Mouse (Mus musculus): ENCODE data around the gene Fancg. TPM values are rescaled to one million over a fixed set of nuclear protein-coding genes. Genes with fewer than 3 reads are reported as not detected.
"Not testable (repeated sequence)": the region's sequence is repeated elsewhere in the genome, so short reads cannot be mapped to it uniquely, and the experiment has no call there.

Fancg gene
- polyA plus RNA-seq, 1 experiment from 2014 or later, result 26.8 TPM

GRCm38 (mm10) chr4:43002756-43003439 lies 7.4 kb downstream of the Fancg start:
- H3K4me3 ChIP-seq, result no peak overlapping the region
- peaks cover 41% of the 10 kb centered on the region for H3K36me3 ChIP-seq
- H3K4me1 ChIP-seq, result peaks cover 14% of the 10 kb centered on the region
- H3K27me3 ChIP-seq (ENCODE audit: low read depth, poor library complexity, severe bottlenecking), result no peaks in the 10 kb centered on the region
- H3K27ac ChIP-seq, result no peak overlapping the region
- DNase-seq (ENCODE audit: low spot score), result no peak
- H3K9me3 ChIP-seq (replicated peaks), result no peaks in the 10 kb centered on the region
- WGBS, result 77% methylated on average over 12 of the region's 12 CpGs

GRCm38 (mm10) chr4:43001272-43001671 lies 9.0 kb downstream of the Fancg start:
- no peak for DNase-seq (ENCODE audit: low spot score)
- H3K27me3 ChIP-seq (ENCODE audit: low read depth, poor library complexity, severe bottlenecking), result no peaks in the 10 kb centered on the region
- peaks cover 49% of the 10 kb centered on the region for H3K36me3 ChIP-seq
- no peak overlapping the region for H3K4me3 ChIP-seq
- peaks cover 18% of the 10 kb centered on the region for H3K4me1 ChIP-seq
- H3K27ac ChIP-seq, result peak overlapping the region; percentile 98
- 95% methylated on average over 2 of the region's 2 CpGs for WGBS
- H3K9me3 ChIP-seq (replicated peaks), result no peaks in the 10 kb centered on the region

GRCm38 (mm10) chr4:43000141-43000986 lies 9.9 kb downstream of the Fancg start, which contains the start of gene Vcp:
Gene Vcp, minus strand, starts transcription at chr4:43000507.
- H3K27me3 ChIP-seq (ENCODE audit: low read depth, poor library complexity, severe bottlenecking); H3K9me3 ChIP-seq (replicated peaks): not testable (repeated sequence)
- DNase-seq (ENCODE audit: low spot score), result peak; percentile 96
- Histone ChIP-seq H3K4me3 (peak within 1 kb of the TSS; percentile 76), H3K4me1 (peaks cover 18% of the 10 kb centered on the region), H3K27ac (peak within 1 kb of the TSS; percentile 98), H3K36me3 (peaks cover 52% of the 10 kb centered on the region)
- 1% methylated on average over 53 of the region's 56 CpGs for WGBS

GRCm38 (mm10) chr4:42999451-43000140 lies 10.7 kb downstream of the Fancg start:
- H3K36me3 ChIP-seq, result peaks cover 53% of the 10 kb centered on the region
- H3K9me3 ChIP-seq (replicated peaks), result no peaks in the 10 kb centered on the region
- peaks cover 18% of the 10 kb centered on the region for H3K4me1 ChIP-seq
- peak; percentile 85 for DNase-seq (ENCODE audit: low spot score)
- peak overlapping the region; percentile 98 for H3K27ac ChIP-seq
- under 1% methylated on average over 51 of the region's 51 CpGs for WGBS
- H3K27me3 ChIP-seq (ENCODE audit: low read depth, poor library complexity, severe bottlenecking), result no peaks in the 10 kb centered on the region
- H3K4me3 ChIP-seq, result peak overlapping the region; percentile 76

- Histone ChIP-seq H3K9me3 (replicated peaks) (no peaks in the 10 kb centered on the region), H3K4me3 (peak overlapping the region; percentile 76), H3K36me3 (peaks cover 61% of the 10 kb centered on the region), H3K4me1 (peaks cover 18% of the 10 kb centered on the region), H3K27me3 (ENCODE audit: low read depth, poor library complexity, severe bottlenecking) (no peaks in the 10 kb centered on the region), H3K27ac (no peak overlapping the region)
- 85% methylated on average over 2 of the region's 2 CpGs for WGBS
- DNase-seq (ENCODE audit: low spot score), result no peak
These were observed 12.3 kb downstream of the Fancg start for GRCm38 (mm10) chr4:42998022-42998421.

- Histone ChIP-seq H3K27ac (no peak overlapping the region), H3K4me3 (no peak overlapping the region), H3K9me3 (replicated peaks) (no peaks in the 10 kb centered on the region), H3K27me3 (ENCODE audit: low read depth, poor library complexity, severe bottlenecking) (no peaks in the 10 kb centered on the region), H3K36me3 (peaks cover 100% of the 10 kb centered on the region), H3K4me1 (no peaks in the 10 kb centered on the region)
- no peak for DNase-seq (ENCODE audit: low spot score)
- WGBS, result 88% methylated on average over 1 of the region's 1 CpGs
These were observed 22.0 kb downstream of the Fancg start for GRCm38 (mm10) chr4:42988296-42988695.

- H3K27me3 ChIP-seq (ENCODE audit: low read depth, poor library complexity, severe bottlenecking); H3K4me3 ChIP-seq; H3K27ac ChIP-seq; DNase-seq (ENCODE audit: low spot score); H3K4me1 ChIP-seq; H3K9me3 ChIP-seq (replicated peaks): not testable (repeated sequence)
- peaks cover 96% of the 10 kb centered on the region for H3K36me3 ChIP-seq
- 94% methylated on average over 8 of the region's 8 CpGs for WGBS
These were observed 29.8 kb downstream of the Fancg start for GRCm38 (mm10) chr4:42980467-42980866.

- H3K36me3 ChIP-seq, result peaks cover 76% of the 10 kb centered on the region
- no peak for DNase-seq (ENCODE audit: low spot score)
These were observed 32.2 kb downstream of the Fancg start for GRCm38 (mm10) chr4:42978062-42978461.

GRCm38 (mm10) chr4:42973868-42974267 lies 36.4 kb downstream of the Fancg start:
- DNase-seq (ENCODE audit: low spot score), result no peak
- Histone ChIP-seq H3K36me3 (peaks cover 34% of the 10 kb centered on the region), H3K4me3 (no peak overlapping the region), H3K9me3 (replicated peaks) (no peaks in the 10 kb centered on the region), H3K27me3 (ENCODE audit: low read depth, poor library complexity, severe bottlenecking) (no peaks in the 10 kb centered on the region), H3K27ac (no peak overlapping the region), H3K4me1 (no peaks in the 10 kb centered on the region)
- WGBS, result 86% methylated on average over 5 of the region's 5 CpGs

More at GRCm38 (mm10) chr4:42978062-42978461, 32.2 kb downstream of the Fancg start:
- H3K4me3 ChIP-seq, result no peak overlapping the region
- H3K27ac ChIP-seq, result no peak overlapping the region
- no peaks in the 10 kb centered on the region for H3K27me3 ChIP-seq (ENCODE audit: low read depth, poor library complexity, severe bottlenecking)
- no peaks in the 10 kb centered on the region for H3K4me1 ChIP-seq
- H3K9me3 ChIP-seq (replicated peaks), result no peaks in the 10 kb centered on the region
- WGBS, result 91% methylated on average over 4 of the region's 4 CpGs

- H3K27ac ChIP-seq, result no peak overlapping the region
These were observed 37.4 kb downstream of the Fancg start for GRCm38 (mm10) chr4:42972952-42973351.

GRCm38 (mm10) chr4:42969304-42969703 lies 41.0 kb downstream of the Fancg start, which contains the start of gene 1700022I11Rik:
Gene 1700022I11Rik, plus strand, starts transcription at chr4:42969604.
- Histone ChIP-seq H3K4me1 (peaks cover 4% of the 10 kb centered on the region; the same call in 1 of the 2 replicates), H3K27ac (no peak within 1 kb of the TSS), H3K27me3 (ENCODE audit: low read depth, poor library complexity, severe bottlenecking) (no peaks in the 10 kb centered on the region), H3K4me3 (no peak within 1 kb of the TSS), H3K36me3 (no peaks in the 10 kb centered on the region), H3K9me3 (replicated peaks) (no peaks in the 10 kb centered on the region)
- no peak for DNase-seq (ENCODE audit: low spot score)
- WGBS, result 89% methylated on average over 4 of the region's 4 CpGs

More at GRCm38 (mm10) chr4:42972952-42973351, 37.4 kb downstream of the Fancg start:
- WGBS, result 67% methylated on average over 4 of the region's 4 CpGs
- no peak for DNase-seq (ENCODE audit: low spot score)
- Histone ChIP-seq H3K9me3 (replicated peaks) (no peaks in the 10 kb centered on the region), H3K4me3 (no peak overlapping the region), H3K36me3 (peaks cover 24% of the 10 kb centered on the region), H3K27me3 (ENCODE audit: low read depth, poor library complexity, severe bottlenecking) (no peaks in the 10 kb centered on the region), H3K4me1 (no peaks in the 10 kb centered on the region)

- peak overlapping the region; percentile 17; the same call in 1 of the 2 replicates for H3K4me3 ChIP-seq
- 17% methylated on average over 12 of the region's 12 CpGs for WGBS
- no peak overlapping the region for H3K27ac ChIP-seq
- no peaks in the 10 kb centered on the region for H3K9me3 ChIP-seq (replicated peaks)
- peaks cover 4% of the 10 kb centered on the region; the same call in 1 of the 2 replicates for H3K4me1 ChIP-seq
- no peaks in the 10 kb centered on the region for H3K36me3 ChIP-seq
- DNase-seq (ENCODE audit: low spot score), result peak; percentile 62
- no peaks in the 10 kb centered on the region for H3K27me3 ChIP-seq (ENCODE audit: low read depth, poor library complexity, severe bottlenecking)
These were observed 45.1 kb downstream of the Fancg start for GRCm38 (mm10) chr4:42965039-42965719.
